9 mouse cellular contexts compared by ENCODE assay signal in genomic region chr10:63065988-63066387, GRCm38 (mm10). TPM values are rescaled to one million over a fixed set of nuclear protein-coding genes. Genes with fewer than 3 reads are reported as not detected.
DNase-seq lines count a peak whose midpoint lies in the region; ATAC-seq lines count a peak whose summit lies in the region.
"Had no signal": no experiment of that assay in that cellular context is flagged by ENCODE, and none has a peak within 500 bp of the region (broad histone marks: within the 10 kb centered on the region; RNA-seq: fewer than 3 reads in every experiment).

No protein-coding gene starts in this region.

- H3K4me1 ChIP-seq in midbrain, embryonic 11.5 days (ENCODE audit: control insufficient read depth, insufficient read depth, low read length): no peaks in the 10 kb centered on the region
- H3K4me1 ChIP-seq: lung, embryonic 15.5 days had no signal

- no peak overlapping the region for H3K4me3 ChIP-seq in midbrain, embryonic 11.5 days (ENCODE audit: low read depth, low read length)
- H3K4me3 ChIP-seq: lung, embryonic 15.5 days had no signal

- DNase-seq in T-cell, adult 2 months (ENCODE audit: low spot score): peak; percentile 65
- peak; percentile 89 to 94 for DNase-seq in cerebellum, postnatal 25 days
- peak; percentile 79 for DNase-seq in gastrocnemius, adult 18-20 months (ENCODE audit: low spot score)
- DNase-seq in left cerebral cortex, adult 8-10 months (ENCODE audit: low spot score in 2 of 2): peak; percentile 39 to 69
- peak; percentile 97 for DNase-seq in midbrain, embryonic 11.5 days (ENCODE audit: low spot score, missing footprints)
- peak; percentile 67 for DNase-seq in skeletal muscle tissue, adult 2 months (ENCODE audit: low read depth, low spot score)

- H3K9me3 ChIP-seq in midbrain, embryonic 11.5 days (ENCODE audit: control insufficient read depth, low read length): no peaks in the 10 kb centered on the region
- H3K9me3 ChIP-seq: lung, embryonic 15.5 days had no signal

- no peak overlapping the region for H3K27ac ChIP-seq in midbrain, embryonic 11.5 days (ENCODE audit: low read depth, low read length)
- H3K27ac ChIP-seq: lung, embryonic 15.5 days had no signal

- no peaks in the 10 kb centered on the region for H3K36me3 ChIP-seq in midbrain, embryonic 11.5 days (ENCODE audit: control insufficient read depth, insufficient read depth, low read length)
- H3K36me3 ChIP-seq: lung, embryonic 15.5 days had no signal

- ATAC-seq in inflammation-experienced regulatory T-cells, adult 6 months: peak; percentile 77
- peak; percentile 86 for ATAC-seq in midbrain, embryonic 11.5 days (ENCODE audit: low FRiP score)
- no peak; the same call in 1 of the 2 replicates for ATAC-seq in monocyte, adult 5-6 weeks (replicated peaks; ENCODE audit: insufficient number of reproducible peaks, low FRiP score, low TSS enrichment, poor library complexity, severe bottlenecking)

- H3K4me2 ChIP-seq in midbrain, embryonic 11.5 days: no peak overlapping the region
- H3K4me2 ChIP-seq: lung, embryonic 15.5 days had no signal

- no peaks in the 10 kb centered on the region for H3K27me3 ChIP-seq in midbrain, embryonic 11.5 days (ENCODE audit: control insufficient read depth, insufficient read depth, low read length)
- H3K27me3 ChIP-seq: lung, embryonic 15.5 days had no signal

- 8% methylated on average over 5 of the region's 5 CpGs for WGBS in midbrain, embryonic 11.5 days

- no peak overlapping the region for H3K9ac ChIP-seq in midbrain, embryonic 11.5 days (ENCODE audit: low read length)
- H3K9ac ChIP-seq: lung, embryonic 15.5 days had no signal

RNA-seq across cellular contexts. Expression of gene Pbld1, which starts 6.0 kb away (rescaled TPM):
- total RNA-seq in gastrocnemius, adult 18-20 months (2021): 1 to 10 TPM in 1 of 2 experiments, under 1 TPM in 1; 0.73 to 1.1 TPM
- polyA plus RNA-seq in inflammation-experienced regulatory T-cells, adult 6 months (2017; shearing (Covaris generic)): under 1 TPM in 2 of 3 experiments, not detected in 1; 0.15 to 0.21 TPM
- total RNA-seq in left cerebral cortex, adult 8-10 months (2022): under 1 TPM in 3 of 4 experiments, not detected in 1; 0.14 to 0.91 (median 0.30) TPM
- 0.73 and 0.96 TPM in 2 replicates for polyA plus RNA-seq in midbrain, embryonic 11.5 days (2014; fragmentation: Nextera tagmentation; extraction: Ambion mirVana)
- total RNA-seq in monocyte, adult 5-6 weeks (2017): 2.8 to 12.5 TPM in 2 of 3 replicates, not detected in the other

RNA-seq across cellular contexts. Expression of gene Atoh7, which starts 33.5 kb away (rescaled TPM):
- total RNA-seq in gastrocnemius, adult 18-20 months (2021): not detected
- not detected for polyA plus RNA-seq in inflammation-experienced regulatory T-cells, adult 6 months (2017; shearing (Covaris generic))
- total RNA-seq in left cerebral cortex, adult 8-10 months (2022): 1 to 10 TPM; 1.7 to 2.8 (median 2.3) TPM
- polyA plus RNA-seq in midbrain, embryonic 11.5 days (2014; fragmentation: Nextera tagmentation; extraction: Ambion mirVana): 1.1 and 2.0 TPM in 2 replicates
- not detected in 3 replicates for total RNA-seq in monocyte, adult 5-6 weeks (2017)
- polyA plus RNA-seq: lung, embryonic 15.5 days had no signal

RNA-seq across cellular contexts. Expression of gene Pbld2, which starts 41.9 kb away (rescaled TPM):
- total RNA-seq in gastrocnemius, adult 18-20 months (2021): 1 to 10 TPM; 3.4 to 3.7 TPM
- under 1 TPM in 2 of 3 experiments, not detected in 1; 0.51 to 0.98 TPM for polyA plus RNA-seq in inflammation-experienced regulatory T-cells, adult 6 months (2017; shearing (Covaris generic))
- 1 to 10 TPM; 1.7 to 3.4 (median 2.6) TPM for total RNA-seq in left cerebral cortex, adult 8-10 months (2022)
- 0.76 and 1.7 TPM in 2 replicates for polyA plus RNA-seq in midbrain, embryonic 11.5 days (2014; fragmentation: Nextera tagmentation; extraction: Ambion mirVana)
- total RNA-seq in monocyte, adult 5-6 weeks (2017): not detected in 3 replicates

RNA-seq across cellular contexts. Expression of gene Hnrnph3, which starts 42.0 kb away (rescaled TPM):
- 10 to 100 TPM; 14.6 to 24.2 TPM for total RNA-seq in gastrocnemius, adult 18-20 months (2021)
- polyA plus RNA-seq in inflammation-experienced regulatory T-cells, adult 6 months (2017; shearing (Covaris generic)): 100 to 1,000 TPM in 1 of 3 experiments, 10 to 100 TPM in 2; 61.1 to 117 (median 97.4) TPM
- 10 to 100 TPM; 45.0 to 55.4 (median 47.2) TPM for total RNA-seq in left cerebral cortex, adult 8-10 months (2022)
- 172 and 174 TPM in 2 replicates for polyA plus RNA-seq in midbrain, embryonic 11.5 days (2014; fragmentation: Nextera tagmentation; extraction: Ambion mirVana)
- total RNA-seq in monocyte, adult 5-6 weeks (2017): 87.7 to 119 TPM (median 96.9 TPM) in 3 replicates
